Mouse (Mus musculus) hindbrain, embryonic 15.5 days (tissue): Measurements from ENCODE around the gene Ak9. TPM values are rescaled to one million over a fixed set of nuclear protein-coding genes. Genes with fewer than 3 reads are reported as not detected.
A peak's percentile ranks its signal among the peaks of the same experiment; 100 is the strongest.

Source experiments
- ATAC-seq: fragments of 200-750 bp; cut with Nextera tagmentation; 2 replicates; pipeline ENCODE4 v1.8.0; 2017; ENCODE audit warnings: low read depth, moderate number of reproducible peaks, moderate TSS enrichment; ENCODE audit not compliant: low FRiP score
- H3K27ac ChIP-seq: fragments of 300-500 bp; sonication (generic); replicated peaks from 2 replicates; pipeline ENCODE4 v1.5.1; 2015; ENCODE audit warnings: mild to moderate bottlenecking, inconsistent platforms
- H3K27me3 ChIP-seq: fragments of 300-500 bp; sonication (generic); 2 replicates; pipeline ENCODE4 v1.6.1; 2015; ENCODE audit warnings: control low read depth, inconsistent platforms
- H3K36me3 ChIP-seq: fragments of 300-500 bp; sonication (generic); 2 replicates; pipeline ENCODE4 v1.6.1; 2015; ENCODE audit warnings: control low read depth, inconsistent platforms
- H3K4me1 ChIP-seq: fragments of 300-500 bp; sonication (generic); replicated peaks from 2 replicates; pipeline ENCODE4 v1.6.1; 2015; ENCODE audit warnings: control low read depth, inconsistent platforms
- H3K4me2 ChIP-seq: fragments of 300-500 bp; sonication (generic); 2 replicates; pipeline ENCODE4 v1.6.1; 2015; ENCODE audit warnings: moderate library complexity, mild to moderate bottlenecking, inconsistent platforms
- H3K4me3 ChIP-seq: fragments of 300-500 bp; sonication (generic); 2 replicates; pipeline ENCODE4 v1.5.1; 2015; ENCODE audit warnings: mild to moderate bottlenecking, inconsistent platforms
- H3K9ac ChIP-seq: fragments of 300-500 bp; sonication (generic); 2 replicates; pipeline ENCODE4 v1.6.1; 2015; ENCODE audit warnings: inconsistent platforms
- H3K9me3 ChIP-seq: fragments of 300-500 bp; sonication (generic); 2 replicates; pipeline ENCODE4 v1.6.1; 2016; ENCODE audit warnings: control low read depth, inconsistent platforms
- WGBS: fragments of 180-500 bp; shearing (Covaris S2); methylation state at CpG from one replicate; pipeline ENCODE4 v1.1.7; 2015; 5-methylcytosine and 5-hydroxymethylcytosine counted together
- polyA plus RNA-seq: library from polyadenylated mRNA; unstranded; fragments of >200 nt; fragmentation: Nextera tagmentation; extraction: Ambion mirVana; gene quantifications from 2 replicates; pipeline ENCODE4 v1.2.1, GENCODE M21; 2015

Gene Ak9
- polyA plus RNA-seq = 0.28 and 0.40 TPM in 2 replicates

DNA sequence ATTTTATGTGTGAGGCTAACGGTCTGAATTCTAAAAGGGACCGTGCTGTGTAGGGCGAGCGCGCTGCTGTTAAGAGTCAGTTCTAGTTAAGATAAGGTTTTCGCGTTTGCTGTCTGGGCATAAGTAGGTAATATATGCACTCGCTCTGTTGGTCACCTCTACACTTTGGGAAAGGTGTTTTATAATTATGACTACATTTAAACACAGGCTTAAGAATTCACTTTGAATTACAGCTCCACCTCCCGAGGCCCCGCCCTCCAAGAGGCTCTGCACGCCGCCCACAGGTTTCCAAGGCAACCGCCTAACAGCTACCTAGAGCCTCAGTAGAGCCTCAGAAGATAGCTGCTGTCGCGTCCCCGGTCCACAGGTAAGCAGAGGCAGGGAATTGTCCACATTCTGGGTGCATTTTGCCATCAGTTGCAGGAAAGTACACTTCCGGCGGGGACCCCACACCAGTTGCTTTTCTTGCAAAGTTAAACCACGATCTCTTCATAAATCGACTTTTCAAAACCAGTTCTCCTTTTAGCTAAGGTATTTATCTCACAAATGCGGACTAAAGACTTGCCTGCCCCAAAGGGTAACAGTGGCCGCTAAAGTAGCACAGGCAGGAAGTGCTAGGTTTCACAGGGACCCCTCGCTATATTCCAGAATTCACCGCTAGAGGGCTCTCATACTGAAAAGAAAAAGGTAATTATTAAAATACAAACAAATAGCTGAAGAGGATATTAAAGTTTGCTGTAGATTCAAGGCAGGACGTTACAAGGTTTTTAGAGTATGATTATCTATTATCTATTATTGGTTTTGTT, at the start of gene Ak9:
Gene Ak9 (plus strand): TSS at position 342 of the 806 bp plus-strand sequence.
- peak within 1 kb of the TSS; percentile 99 for H3K4me2 ChIP-seq

DNA sequence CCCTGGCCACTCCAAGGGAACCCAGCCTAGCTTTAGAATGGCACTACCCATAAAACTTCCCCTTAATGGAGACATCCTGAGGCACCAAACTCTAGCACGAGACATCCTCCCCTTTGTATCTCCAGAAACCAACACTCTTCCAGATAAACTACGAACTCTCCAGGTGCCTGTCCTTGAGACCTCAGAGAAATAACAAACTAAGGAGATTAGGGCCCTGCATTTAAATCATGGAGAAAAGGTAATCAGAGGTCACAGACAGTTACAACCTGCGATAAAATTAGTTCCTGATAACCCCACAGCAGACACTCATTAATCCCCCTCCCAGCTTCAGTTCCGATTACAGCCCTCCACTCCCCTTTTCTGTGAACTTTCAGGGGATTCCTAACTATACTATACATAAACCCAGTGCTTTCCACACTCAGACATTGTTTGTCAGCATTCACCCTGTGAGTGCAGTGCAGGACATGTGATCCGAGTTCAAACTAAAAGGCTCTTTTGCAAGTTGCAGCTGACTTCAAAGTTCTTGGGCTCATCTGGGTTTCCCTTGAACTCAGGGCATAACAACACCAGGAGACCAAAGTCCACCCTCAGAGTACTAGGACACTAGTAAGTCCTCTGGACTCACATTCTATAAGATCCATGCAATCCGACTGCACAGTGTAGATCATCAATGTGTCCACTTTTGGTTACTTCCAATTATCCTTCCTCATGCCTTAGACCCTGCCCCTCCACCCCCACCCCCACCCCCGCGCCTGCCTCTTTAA, 43.4 kb upstream of the Ak9 start:
- no peak overlapping the region for H3K27ac ChIP-seq
- no peaks in the 10 kb centered on the region for H3K27me3 ChIP-seq
- H3K4me3 ChIP-seq = no peak overlapping the region
- 61% methylated on average over 8 of the region's 8 CpGs for WGBS
- H3K9me3 ChIP-seq = no peaks in the 10 kb centered on the region
- no peak for ATAC-seq
- H3K4me1 ChIP-seq = no peaks in the 10 kb centered on the region
- H3K4me2 ChIP-seq = no peak overlapping the region
- H3K36me3 ChIP-seq = 0 out of 2 replicates have a peak, but pooled peaks cover 5% of the 10 kb centered on the region
- H3K9ac ChIP-seq = no peak overlapping the region

More for the DNA sequence above, at the start of gene Ak9:
- no peaks in the 10 kb centered on the region for H3K36me3 ChIP-seq
- H3K9me3 ChIP-seq = no peaks in the 10 kb centered on the region
- peaks cover 13% of the 10 kb centered on the region for H3K4me1 ChIP-seq
- H3K4me3 ChIP-seq = peak within 1 kb of the TSS; percentile 80
- no peaks in the 10 kb centered on the region for H3K27me3 ChIP-seq
- under 1% methylated on average over 25 of the region's 25 CpGs for WGBS
- peak within 1 kb of the TSS; percentile 81 for H3K27ac ChIP-seq
- ATAC-seq = peak; percentile 89
- peak within 1 kb of the TSS; percentile 77 for H3K9ac ChIP-seq

DNA sequence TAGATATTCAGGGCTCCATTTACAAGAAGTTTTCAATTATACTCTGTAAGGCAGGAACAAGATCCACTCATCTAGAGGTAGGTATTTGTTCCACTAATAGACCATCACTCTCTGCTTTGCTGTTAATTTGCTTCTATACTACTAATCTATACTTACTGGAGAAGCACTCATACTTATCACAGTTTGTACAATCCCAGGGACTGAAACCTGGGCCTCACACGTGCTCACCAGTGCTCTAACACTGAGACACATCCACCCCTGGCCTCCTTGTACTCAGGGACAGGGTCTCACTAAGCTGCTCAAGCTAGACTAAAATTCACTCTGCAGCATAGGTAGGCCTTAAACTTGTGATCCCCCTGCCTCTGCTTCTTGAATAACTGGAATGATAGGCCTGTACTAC, 42.6 kb upstream of the Ak9 start:
- Histone ChIP-seq H3K27ac (no peak overlapping the region), H3K9me3 (no peaks in the 10 kb centered on the region), H3K4me3 (no peak overlapping the region), H3K4me1 (no peaks in the 10 kb centered on the region), H3K27me3 (no peaks in the 10 kb centered on the region), H3K9ac (no peak overlapping the region), H3K4me2 (no peak overlapping the region), H3K36me3 (0 out of 2 replicates have a peak, but pooled peaks cover 5% of the 10 kb centered on the region)
- 52% methylated on average over 1 of the region's 1 CpGs for WGBS
- no peak for ATAC-seq

DNA sequence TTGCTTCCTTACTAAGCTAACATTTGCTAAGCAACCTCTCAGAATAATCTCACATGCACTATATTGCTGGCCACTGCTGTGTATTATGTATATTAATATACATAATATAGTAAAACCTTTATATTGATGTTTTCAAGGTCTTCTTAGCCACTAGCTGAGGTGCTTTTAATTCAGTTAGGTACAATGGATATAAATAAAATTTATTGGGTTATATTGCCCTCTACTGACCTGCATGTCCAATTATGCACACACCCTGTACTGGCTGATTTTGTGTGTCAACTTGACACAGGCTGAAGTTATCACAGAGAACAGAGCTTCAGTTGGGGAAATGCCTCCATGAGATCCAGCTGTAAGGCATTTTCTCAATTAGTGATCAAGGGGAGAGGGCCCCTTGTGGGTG, 41.9 kb upstream of the Ak9 start:
- H3K4me2 ChIP-seq = no peak overlapping the region
- no peak overlapping the region for H3K4me3 ChIP-seq
- no peak overlapping the region for H3K27ac ChIP-seq
- H3K9me3 ChIP-seq = no peaks in the 10 kb centered on the region
- no peaks in the 10 kb centered on the region for H3K27me3 ChIP-seq
- no peak; the same call in 1 of the 2 replicates for ATAC-seq
- H3K9ac ChIP-seq = no peak overlapping the region
- no peaks in the 10 kb centered on the region for H3K4me1 ChIP-seq
- 0 out of 2 replicates have a peak, but pooled peaks cover 5% of the 10 kb centered on the region for H3K36me3 ChIP-seq

DNA sequence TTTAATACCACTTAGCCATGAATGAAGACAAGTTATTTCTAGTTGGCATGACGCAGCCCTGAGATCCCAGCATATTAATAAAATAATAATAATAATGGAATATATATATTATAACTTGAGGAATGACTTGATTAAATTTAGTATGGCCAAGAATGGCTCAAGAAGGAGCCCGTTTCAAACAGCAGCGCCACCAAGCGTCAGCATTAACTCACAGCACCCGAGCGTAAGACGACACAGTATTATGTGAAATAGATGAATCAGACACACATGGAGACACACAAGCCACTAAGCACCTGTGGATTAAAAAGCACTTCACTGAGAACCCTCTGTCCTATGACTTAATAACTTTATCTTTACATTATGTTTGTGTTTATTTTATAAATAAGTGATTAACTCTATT, 31.9 kb upstream of the Ak9 start:
- Histone ChIP-seq H3K4me3 (no peak overlapping the region), H3K27ac (no peak overlapping the region), H3K27me3 (no peaks in the 10 kb centered on the region), H3K9ac (no peak overlapping the region), H3K36me3 (peaks cover 13% of the 10 kb centered on the region; the same call in 1 of the 2 replicates), H3K9me3 (no peaks in the 10 kb centered on the region), H3K4me2 (no peak overlapping the region), H3K4me1 (no peaks in the 10 kb centered on the region)
- 42% methylated on average over 7 of the region's 7 CpGs for WGBS
- ATAC-seq = no peak

DNA sequence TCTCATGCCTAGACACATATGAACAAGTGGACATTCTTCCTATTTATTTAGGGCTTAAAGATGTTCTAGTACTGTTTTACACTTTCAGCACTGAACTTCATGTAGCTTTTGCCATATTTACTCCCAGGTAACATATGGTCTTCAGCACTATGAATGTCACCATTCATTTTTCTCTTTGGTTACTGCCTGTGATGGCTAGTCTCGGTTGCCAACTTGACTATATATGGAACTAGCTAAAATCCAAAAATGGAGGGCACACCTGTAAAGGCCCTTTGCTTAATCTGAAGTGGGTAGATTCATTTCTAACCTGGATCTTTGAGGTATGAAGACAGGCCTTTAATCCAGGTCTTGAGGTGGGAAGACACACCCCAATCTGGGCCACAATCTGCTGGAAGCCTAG, 28.9 kb upstream of the Ak9 start:
- no peak for ATAC-seq
- H3K36me3 ChIP-seq = no peaks in the 10 kb centered on the region
- H3K27me3 ChIP-seq = no peaks in the 10 kb centered on the region
- 0 out of 2 replicates have a peak, but pooled peaks cover under 1% of the 10 kb centered on the region for H3K4me1 ChIP-seq
- no peak overlapping the region for H3K9ac ChIP-seq
- no peak overlapping the region for H3K4me2 ChIP-seq
- H3K27ac ChIP-seq = no peak overlapping the region
- no peaks in the 10 kb centered on the region for H3K9me3 ChIP-seq
- WGBS = 94% methylated on average over 1 of the region's 1 CpGs
- H3K4me3 ChIP-seq = no peak overlapping the region

DNA sequence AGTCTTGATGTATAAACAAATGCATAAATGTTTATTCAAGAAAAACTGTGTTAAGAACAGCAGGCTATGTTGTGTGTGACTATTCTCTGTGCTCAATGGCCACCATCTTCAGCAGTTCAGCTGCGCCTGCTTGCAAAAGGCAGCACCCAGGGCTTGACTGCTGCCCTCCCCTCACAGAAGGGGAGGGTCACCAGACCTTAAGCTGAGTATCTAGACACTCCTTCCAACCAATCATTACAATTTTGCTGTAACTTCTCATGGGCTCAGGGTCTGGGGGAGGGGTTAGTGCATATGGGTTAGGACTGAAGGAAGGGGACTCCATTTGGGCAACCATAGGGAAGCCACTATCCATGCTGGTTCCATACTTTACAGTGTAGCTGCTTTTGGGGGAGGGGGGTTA, 25.0 kb upstream of the Ak9 start:
- no peaks in the 10 kb centered on the region for H3K27me3 ChIP-seq
- H3K9ac ChIP-seq = no peak overlapping the region
- H3K27ac ChIP-seq = no peak overlapping the region
- H3K4me3 ChIP-seq = no peak overlapping the region
- 0 out of 2 replicates have a peak, but pooled peaks cover 10% of the 10 kb centered on the region for H3K4me1 ChIP-seq
- H3K9me3 ChIP-seq = no peaks in the 10 kb centered on the region
- H3K4me2 ChIP-seq = no peak overlapping the region
- H3K36me3 ChIP-seq = peaks cover 3% of the 10 kb centered on the region; the same call in 1 of the 2 replicates
- ATAC-seq = no peak
- WGBS = 89% methylated on average over 1 of the region's 1 CpGs

DNA sequence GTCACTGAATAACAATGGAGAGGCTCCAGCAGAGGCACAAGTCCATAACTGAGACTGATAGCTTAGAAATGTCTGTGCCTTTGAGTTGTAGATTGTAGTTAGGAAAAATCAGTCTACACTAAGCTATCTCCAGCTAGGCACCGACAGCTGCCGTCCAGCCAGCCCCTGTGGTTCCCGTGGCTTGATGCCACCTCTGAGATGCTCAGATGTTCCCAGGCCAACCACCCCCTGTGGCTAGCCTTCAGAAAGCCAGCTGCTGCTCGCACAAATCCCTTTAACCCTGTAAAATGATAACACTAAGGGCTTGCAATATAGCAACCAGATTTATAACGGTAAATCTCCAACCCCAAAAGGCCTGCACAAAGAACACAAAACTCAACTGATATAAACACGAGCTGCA, 23.6 kb upstream of the Ak9 start:
- Histone ChIP-seq H3K4me3 (no peak overlapping the region), H3K27me3 (no peaks in the 10 kb centered on the region), H3K9ac (no peak overlapping the region), H3K4me2 (no peak overlapping the region), H3K9me3 (no peaks in the 10 kb centered on the region), H3K27ac (no peak overlapping the region), H3K4me1 (0 out of 2 replicates have a peak, but pooled peaks cover 10% of the 10 kb centered on the region), H3K36me3 (peaks cover 9% of the 10 kb centered on the region; the same call in 1 of the 2 replicates)
- 49% methylated on average over 6 of the region's 6 CpGs for WGBS
- no peak for ATAC-seq

DNA sequence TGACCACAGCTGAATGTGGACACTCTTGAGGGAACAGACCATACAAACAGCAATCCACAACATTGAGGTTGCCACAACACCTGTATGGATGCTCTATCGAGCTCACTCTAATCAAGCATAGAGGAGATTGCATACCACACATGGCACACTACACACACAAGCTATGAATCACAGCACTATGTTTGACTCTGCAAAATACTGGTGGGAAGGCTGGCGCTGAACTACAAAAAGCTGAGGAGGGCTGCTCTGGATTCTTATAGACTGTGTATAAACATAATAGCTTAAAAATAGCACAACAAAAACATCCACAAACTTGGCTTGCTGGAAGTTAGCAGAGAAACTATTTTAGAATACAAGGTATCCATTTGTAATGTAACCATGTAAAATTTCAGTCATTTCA, 23.0 kb upstream of the Ak9 start:
- Histone ChIP-seq H3K27ac (no peak overlapping the region), H3K27me3 (no peaks in the 10 kb centered on the region), H3K4me2 (no peak overlapping the region), H3K4me3 (no peak overlapping the region), H3K9ac (no peak overlapping the region), H3K9me3 (no peaks in the 10 kb centered on the region), H3K4me1 (0 out of 2 replicates have a peak, but pooled peaks cover 10% of the 10 kb centered on the region), H3K36me3 (peaks cover 9% of the 10 kb centered on the region; the same call in 1 of the 2 replicates)
- ATAC-seq = no peak
- 87% methylated on average over 2 of the region's 2 CpGs for WGBS

DNA sequence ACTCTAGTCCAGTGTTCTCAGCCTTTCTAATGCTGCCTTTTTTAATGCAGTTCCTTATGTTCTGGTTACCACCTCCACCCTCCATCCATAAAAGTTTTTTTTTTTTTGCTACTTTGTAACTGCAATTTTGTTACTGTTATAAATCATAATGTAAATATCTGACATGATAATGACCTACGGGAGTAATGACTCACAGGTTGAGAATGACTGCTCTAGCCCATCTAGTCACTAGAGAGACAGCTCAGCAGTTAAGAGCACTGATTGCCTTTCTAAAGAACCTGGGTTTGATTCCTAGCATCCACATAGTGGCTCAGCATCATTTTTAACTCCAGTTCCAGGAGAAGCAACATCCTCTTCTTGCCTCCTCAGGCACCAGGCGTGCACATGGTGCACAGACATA, 21.7 kb upstream of the Ak9 start:
- Histone ChIP-seq H3K27me3 (no peaks in the 10 kb centered on the region), H3K36me3 (peaks cover 9% of the 10 kb centered on the region; the same call in 1 of the 2 replicates), H3K4me3 (no peak overlapping the region), H3K27ac (no peak overlapping the region), H3K9me3 (no peaks in the 10 kb centered on the region), H3K4me1 (0 out of 2 replicates have a peak, but pooled peaks cover 10% of the 10 kb centered on the region), H3K9ac (no peak overlapping the region), H3K4me2 (no peak overlapping the region)
- no peak for ATAC-seq
- WGBS = 92% methylated on average over 2 of the region's 2 CpGs

DNA sequence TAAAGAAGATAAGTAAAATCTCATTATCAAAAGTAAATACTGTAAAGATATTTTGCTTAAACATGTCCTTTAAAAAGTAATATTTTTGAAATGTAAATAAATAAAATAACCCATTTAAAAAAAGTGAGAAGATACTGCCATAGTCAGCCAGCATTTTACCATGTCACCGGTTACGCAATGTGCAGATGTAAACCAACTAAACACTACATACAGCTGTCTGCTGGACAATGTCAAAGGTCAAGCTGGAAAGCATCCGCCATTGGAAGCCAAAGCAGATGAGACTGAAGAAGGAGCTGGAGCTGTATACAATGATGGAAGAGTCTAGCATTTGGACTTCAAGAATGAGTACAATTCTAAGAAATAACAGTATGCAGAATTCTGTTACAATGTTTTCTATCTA, 16.2 kb upstream of the Ak9 start:
- Histone ChIP-seq H3K4me2 (no peak overlapping the region), H3K27me3 (no peaks in the 10 kb centered on the region), H3K9ac (no peak overlapping the region), H3K36me3 (peaks cover 9% of the 10 kb centered on the region; the same call in 1 of the 2 replicates), H3K4me1 (peaks cover 6% of the 10 kb centered on the region), H3K9me3 (no peaks in the 10 kb centered on the region), H3K4me3 (no peak overlapping the region), H3K27ac (no peak overlapping the region)
- 95% methylated on average over 3 of the region's 3 CpGs for WGBS
- no peak for ATAC-seq

DNA sequence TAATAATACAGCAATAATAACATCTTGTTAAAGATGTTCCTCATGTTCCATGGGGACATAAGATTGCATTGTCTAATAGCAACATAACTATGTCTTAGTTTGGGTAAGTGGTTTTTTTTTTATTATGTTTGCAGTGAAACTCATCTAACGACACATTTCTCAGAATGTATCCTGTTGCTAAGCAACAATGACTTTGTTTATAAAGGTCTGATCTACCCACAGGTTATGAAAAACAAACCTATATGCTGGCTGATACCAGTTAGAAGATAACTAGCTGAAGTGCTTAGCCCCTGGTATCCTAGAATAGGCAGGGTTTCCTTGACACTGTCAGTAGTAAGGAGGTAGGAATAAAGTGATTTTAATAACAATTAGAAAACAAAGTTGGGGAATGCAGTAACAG, 15.7 kb upstream of the Ak9 start:
- 59% methylated on average over 1 of the region's 1 CpGs for WGBS
- no peaks in the 10 kb centered on the region for H3K9me3 ChIP-seq
- no peak overlapping the region for H3K4me2 ChIP-seq
- no peak overlapping the region for H3K9ac ChIP-seq
- H3K36me3 ChIP-seq = peaks cover 9% of the 10 kb centered on the region; the same call in 1 of the 2 replicates
- no peak for ATAC-seq
- peaks cover 11% of the 10 kb centered on the region for H3K4me1 ChIP-seq
- no peak overlapping the region for H3K27ac ChIP-seq
- no peak overlapping the region for H3K4me3 ChIP-seq
- no peaks in the 10 kb centered on the region for H3K27me3 ChIP-seq
